Mouse (Mus musculus) adrenal gland, adult (tissue): ENCODE measurements around the gene Slc44a3.

Source experiments
- DNase-seq, 2 experiments: peaks; one replicate each; pipeline ENCODE4 v3.0.0; 2022 to 2023; ENCODE audit warnings: low spot score in 1 of 2; ENCODE audit not compliant: inconsistent age in 2 of 2

Slc44a3 gene

DNA sequence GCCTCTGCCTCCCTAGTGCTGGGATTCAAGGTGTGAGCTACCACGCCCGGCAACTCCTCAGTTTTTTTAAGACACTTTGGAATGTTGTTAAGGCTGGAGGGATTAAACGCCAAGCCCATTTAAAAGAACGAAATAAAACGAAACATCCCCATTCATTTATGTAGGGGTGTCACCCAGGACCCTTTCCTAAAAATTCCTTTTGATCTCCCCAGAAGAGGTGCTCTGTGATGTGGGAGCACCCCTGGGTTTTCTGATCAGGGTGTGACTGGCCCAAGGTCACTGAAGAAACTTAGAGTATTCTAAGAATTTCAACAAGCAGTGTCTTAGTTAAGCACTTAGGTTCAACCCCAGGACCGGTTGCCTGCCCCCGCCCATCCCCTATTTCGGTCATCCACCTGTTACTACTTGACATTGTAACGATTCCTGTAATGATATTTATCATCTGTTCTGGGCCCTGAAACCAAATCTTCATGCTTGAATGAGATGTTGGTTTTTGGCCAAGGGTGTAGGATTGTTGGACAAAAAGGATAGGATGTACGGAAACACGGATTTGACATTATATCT is 103.4 kb downstream of the Slc44a3 start:
- DNase-seq: peak in 1 of 2 experiments; percentile 40

DNA sequence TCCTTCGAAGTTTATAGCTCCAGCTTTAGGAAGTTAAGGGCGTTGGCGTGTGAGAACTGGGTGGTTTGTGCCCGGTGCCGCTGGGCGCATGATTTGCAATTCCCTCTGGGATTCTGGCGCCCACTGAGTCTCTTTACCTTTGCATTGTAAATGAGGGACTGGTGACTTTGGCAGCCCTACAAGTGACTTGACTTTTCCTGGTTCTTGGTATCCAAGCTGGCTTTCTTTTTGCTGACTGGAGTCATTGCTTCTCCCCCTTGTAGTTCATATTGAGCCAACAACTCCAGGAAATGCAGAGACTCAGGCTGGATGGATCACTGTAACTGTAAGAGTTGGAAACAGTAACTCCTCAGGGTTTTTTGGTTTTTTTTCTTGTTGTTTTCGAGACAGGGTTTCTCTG is 104.0 kb downstream of the Slc44a3 start:
- DNase-seq: peak; percentile 38 to 79

DNA sequence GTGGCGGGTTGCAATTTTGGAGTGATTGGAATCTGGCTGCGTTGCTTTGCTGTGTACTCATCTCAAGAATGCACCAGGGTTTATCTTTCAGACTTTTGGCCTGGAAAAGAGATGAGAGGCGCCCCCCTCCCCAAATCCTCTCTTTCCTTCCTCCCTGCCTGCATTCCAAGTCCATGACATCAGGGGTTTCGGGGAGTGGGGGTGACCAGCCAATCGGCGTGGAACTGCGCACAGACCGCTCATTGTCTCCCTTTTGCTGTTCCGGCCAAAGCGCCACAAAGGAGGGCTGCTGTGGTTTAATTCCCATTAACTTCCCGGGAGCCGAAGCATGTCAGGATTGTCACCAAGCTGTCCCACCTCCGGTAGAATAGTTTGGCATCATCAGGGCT is 104.7 kb downstream of the Slc44a3 start:
- peak; percentile 80 to 90 for DNase-seq

DNA sequence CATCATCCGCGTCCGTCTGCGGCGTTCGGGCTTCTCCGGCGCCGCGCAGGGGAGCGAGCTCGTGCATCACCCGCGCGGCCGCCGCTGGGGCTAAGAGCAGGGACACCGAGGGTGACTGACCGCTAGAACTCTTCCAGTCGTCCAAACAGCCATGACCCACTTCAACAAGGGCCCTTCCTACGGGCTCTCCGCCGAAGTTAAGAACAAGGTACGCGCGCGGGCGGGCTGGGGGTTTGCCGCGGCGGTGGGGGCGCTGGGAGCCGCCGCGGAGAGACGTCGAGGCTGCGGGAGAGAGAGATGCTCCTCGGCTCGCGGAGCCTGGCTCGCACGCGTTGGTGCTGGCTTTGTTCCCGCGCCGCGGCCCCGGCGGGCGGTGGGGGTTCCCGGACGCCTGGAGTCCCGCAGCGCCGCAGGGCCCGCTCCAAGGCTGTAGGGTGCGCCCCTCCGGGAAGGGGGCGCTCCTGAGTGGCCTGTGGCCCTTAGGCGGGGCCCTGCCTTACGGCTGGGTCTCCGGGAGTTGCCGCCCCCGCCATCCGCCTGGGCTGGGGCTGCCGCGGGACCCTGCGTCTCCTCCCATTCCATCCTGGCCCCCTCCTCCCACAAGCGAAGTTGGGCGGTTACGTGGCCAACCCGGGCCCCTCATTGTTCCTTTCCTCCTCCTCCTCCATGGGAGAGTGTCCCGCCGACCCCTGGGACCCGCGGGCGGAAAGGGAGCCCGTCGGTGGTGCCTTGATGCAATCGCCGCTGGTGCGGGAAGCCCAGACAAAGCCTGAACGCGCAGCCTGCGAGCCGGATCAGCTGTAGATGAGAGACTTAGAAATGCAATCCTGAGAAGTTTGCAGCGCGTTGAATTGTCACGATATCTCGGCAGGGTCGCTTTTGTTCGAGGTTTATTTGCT is 105.3 kb downstream of the Slc44a3 start:
- peak; percentile 89 to 94 for DNase-seq

DNA sequence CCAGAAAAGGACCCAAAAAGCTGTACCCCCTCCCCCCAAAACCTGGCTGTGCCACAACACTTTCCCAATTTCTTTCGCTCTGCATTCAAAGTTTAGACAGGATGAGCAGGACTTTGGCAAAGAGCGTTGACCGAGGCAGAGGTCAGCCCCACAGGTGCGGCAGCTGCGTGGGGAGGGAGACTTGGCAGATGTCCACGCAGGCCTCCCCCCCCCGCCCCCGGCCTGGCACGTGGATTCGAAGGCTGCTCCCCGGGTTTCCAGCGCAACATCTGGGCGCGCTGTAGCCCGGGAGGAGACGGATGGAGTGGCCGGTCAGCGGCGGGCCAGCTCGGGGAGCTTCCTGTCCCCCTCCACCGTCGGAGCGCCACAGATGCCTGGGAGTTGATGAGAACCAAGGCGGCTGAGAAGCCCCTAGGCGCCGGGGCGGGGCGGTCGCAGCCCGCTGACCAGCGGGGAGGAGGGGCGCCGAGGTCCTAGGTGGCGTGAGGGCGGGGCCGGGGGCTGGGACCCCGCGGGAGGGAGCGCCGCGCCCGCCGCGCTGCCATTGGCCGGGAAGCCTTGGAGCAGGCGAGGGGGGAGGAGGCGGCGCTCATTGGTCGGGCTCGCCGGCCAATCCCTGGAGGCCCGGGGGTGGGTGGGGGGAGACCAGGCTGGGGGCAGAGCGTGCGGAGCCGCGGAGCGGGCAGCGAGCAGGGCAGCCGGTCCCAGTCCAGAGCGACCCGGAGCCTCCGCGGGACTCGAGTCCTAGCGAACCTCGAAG is 106.2 kb downstream of the Slc44a3 start, which contains the start of gene Cnn3:
Gene Cnn3 (plus strand): TSS at position 637 of the 760 bp plus-strand sequence.
- DNase-seq: peak; percentile 96 to 97

DNA sequence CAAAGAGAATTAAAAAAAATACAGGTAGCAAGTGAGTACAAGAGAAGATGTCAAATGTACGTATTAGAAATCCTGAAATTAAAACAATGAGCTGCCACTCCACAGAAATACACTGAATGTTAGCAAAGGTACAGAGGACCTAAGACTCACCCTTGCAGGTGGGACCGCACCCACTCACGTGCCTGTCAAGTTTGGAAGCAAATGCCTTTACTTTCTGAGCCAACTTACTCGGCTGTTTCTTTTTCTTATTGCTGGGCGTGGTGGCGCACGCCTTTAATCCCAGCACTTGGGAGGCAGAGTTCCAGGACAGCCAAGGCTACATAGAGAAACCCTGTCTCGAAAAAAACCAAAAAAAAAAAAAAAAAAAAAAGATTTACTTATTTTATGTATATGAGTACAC is 109.8 kb downstream of the Slc44a3 start:
- no peak for DNase-seq

DNA sequence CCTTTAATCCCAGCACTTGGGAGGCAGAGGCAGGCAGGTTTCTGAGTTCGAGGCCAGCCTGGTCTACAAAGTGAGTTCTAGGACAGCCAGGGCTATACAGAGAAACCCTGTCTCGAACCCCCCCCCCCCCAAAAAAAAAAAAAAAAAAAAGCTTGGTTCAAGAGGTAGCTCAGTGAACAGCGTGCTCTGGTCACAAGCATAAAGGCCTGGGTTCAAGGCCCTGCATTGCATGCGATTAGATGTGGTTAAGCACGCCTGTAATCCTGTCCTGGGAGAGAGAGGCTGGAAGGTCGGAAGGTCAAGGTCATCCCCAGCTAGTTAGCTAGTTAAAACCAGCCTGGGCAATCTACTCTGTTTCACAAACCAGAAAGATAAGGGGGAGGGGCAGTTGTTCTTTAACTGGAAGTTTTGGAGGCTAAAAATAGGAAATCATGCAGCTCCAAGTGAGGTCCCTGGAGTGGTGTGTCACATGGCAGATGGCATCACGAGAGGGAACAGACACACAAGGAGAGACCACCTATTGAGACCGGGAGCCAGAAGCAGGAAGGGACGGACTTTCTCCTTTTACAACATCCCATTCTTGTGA is 113.3 kb downstream of the Slc44a3 start:
- DNase-seq: no peak

DNA sequence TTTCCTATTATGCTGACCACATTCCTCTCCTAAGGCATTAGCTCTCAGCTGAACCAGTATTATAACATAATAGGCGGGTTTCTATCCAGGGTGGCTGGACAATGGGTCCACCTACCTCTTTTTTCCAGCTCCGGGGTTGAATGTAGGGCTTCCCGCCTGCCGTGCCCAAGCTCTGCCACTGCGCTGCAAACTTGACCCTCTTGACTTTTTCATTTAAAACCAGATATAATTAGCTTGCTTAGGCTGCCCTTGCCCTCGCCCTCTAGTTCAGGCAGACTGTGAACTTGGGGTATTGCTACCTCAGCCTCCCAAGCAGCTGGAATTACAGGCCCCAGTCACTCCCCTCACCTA is 114.0 kb downstream of the Slc44a3 start:
- DNase-seq: no peak

DNA sequence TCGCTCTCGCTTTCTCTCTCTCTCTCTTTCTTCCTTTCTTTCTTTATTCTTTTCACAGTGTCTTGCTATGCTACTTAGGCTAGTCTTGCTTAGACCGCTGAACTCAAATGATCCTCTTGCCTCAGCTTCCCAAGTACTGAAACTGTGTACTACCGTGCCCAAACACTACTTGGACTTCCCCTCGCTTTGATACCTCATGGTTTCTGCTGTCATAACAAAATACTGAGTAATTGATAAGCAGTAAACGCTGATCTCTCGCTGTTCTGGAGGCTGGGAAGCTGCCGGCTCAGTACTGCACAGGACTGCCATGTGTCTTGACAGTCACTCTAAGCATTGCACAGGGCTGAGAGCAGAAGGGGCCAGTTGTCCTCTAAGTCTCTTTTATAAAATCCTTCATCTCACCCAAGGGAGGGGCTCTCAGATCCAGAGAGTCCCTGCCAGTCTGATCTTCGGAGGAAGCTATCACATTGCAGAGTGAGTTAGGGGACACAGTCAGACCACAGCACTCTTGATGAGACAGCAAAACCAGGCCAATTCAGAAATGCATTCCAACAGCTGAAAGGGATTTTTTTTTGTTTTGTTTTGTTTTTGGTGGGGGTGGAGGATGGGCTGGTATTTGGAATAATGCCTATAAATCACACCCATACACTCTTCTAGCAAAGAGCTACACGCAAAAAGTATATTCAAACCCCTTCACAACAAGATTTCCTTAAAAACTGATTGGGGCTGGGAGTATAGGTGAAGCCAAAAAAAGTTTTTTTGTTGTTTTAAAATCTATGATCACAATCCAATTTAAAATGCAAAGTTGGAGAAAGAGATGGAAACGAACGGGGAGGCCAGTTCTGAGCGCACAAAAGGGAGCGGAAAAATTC is 114.6 kb downstream of the Slc44a3 start:
- no peak for DNase-seq

DNA sequence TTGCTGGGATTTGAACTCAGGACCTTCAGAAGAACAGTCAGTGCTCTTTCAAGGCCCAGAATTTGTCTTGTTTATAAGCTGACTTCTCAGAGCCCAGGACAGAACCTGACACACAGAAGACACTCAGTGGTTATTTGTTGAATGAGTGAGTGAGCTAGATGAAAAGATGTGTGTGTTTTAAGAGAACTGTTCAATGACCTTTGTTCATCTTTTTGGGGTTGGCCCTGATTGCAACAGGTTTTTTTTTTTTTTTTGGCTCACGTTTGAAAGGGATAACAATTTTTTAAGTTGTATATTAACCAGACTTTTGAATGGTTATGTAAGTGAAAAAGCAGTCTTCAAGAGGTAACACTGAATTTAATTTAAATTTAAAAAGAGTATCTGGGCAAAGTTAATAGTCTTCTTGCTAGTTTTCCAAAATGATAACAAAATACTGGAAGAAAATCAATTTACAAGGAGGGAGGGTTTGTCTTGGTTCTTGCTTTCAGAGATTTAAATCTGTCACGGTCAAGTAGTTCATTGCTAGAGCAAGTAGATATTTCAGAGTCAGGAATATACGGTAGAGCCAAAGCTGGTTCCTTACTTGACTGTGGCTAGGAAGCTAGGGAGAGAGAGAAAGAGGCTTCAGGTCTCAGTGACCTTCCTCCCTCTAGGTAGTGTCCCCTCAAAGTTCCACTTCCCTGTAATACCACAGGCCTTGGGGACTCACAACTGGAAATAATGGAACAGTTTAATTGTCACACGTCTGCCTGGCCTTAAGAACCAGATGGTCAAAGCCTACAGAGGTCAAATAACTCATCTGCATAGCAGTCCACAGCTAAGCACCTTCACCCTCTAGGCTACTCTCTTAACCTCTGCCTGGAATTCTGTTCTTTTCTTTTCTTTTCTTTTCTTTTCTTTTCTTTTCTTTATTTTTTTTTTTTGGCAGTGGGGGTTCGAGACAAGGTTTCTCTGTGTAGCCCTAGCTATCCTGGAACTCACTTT is 115.7 kb downstream of the Slc44a3 start:
- DNase-seq: no peak

DNA sequence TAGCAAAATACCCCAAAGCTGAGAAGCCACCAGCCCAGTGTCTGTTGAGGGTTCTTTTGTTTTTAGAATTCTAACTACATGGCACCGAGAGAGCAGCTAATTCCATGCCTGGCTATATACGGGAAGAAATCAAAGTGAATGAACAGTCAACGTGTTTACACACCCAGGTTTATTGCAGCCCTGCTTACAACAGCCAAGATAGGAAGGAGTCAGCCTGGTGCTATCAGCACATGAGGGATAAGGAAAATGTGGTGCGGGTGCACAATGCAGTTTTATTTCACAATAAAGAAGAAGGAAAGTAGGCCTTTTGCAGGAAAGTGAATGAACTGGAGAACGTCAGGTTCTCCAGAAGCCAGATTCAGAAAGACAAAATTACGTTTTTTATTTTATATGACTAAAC is 120.8 kb downstream of the Slc44a3 start:
- DNase-seq: no peak
